Mouse (Mus musculus) spleen, postnatal 36 days (tissue): ENCODE data around the gene Hpf1.

ENCODE experiments used
- DNase-seq, 2 experiments: peaks; one replicate each; pipeline ENCODE4 v3.0.0; 2022; ENCODE audit warnings: low spot score in 2 of 2, mixed read lengths in 1 of 2

Gene Hpf1

DNA sequence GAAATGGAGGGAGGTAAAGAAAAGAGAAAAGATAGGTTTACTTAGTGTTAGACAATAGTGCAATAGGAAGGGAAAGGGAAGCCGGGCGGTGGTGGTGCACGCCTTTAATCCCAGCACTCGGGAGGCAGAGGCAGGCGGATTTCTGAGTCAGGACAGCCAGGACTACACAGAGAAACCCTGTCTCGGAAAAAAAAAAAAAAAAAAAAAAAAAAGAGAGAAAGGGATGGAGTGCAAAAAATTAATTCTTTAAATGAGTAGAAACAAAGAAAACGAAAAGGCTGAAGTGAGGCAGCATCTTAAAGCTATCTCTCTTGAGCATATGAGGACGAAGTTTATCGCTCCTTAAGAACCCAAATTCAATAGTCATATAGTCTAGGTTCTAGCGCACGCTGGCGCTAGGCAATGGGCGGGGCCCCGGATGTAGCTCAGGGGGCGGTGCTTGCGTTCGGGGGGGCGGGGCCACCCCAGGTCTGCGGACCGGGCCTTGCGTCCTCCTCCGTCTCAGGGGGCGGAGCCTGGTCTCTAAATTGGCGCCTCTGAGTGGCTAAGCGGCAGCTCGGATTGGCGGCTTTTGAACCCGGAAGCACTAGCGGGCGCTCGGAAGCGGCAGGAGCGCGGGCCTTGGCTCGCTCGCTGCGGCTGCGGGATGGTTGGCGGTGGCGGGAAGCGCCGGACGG is at the start of gene Hpf1:
TSS of gene Hpf1 (plus strand) at position 576 of the 677 bp plus-strand sequence.
- DNase-seq = peak; percentile 96 to 97

DNA sequence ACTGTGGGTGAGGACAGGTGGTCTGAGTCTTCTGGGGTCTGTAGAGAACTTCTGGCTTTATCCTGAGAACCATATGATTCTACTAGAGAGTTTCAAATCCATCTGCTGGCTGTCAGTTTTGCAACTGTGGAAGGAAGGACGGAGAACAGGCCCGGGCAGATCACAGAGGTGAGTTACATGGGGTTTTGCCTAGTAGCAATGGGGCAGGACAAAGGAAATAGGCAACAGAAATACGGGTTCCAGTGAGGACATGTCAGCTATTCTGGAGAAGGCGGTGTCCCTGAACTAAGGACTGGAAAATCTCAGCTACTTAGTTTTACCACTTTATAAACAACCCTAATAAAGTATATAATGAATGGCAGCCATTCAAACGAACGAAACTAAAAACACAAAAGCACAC is 47.8 kb upstream of the Hpf1 start:
- no peak for DNase-seq

DNA sequence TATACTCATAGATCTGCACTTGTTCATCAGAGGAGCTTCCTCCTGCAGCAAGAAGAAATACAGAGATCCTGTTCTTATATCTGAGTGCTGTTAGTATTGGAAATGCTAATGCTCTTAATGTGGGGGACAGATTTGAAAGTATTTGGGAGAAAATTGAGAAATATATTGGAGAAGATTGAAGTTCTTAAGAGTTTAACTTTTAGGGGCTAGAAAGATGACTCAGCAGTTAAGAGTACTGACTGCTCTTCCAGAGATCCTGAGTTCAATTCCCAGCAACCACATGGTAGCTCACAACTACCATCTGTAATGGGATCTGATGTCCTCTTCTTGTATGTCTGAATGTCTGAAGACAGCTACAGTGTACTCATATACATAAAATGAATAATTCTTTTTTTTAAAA is 32.7 kb upstream of the Hpf1 start:
- DNase-seq = no peak

DNA sequence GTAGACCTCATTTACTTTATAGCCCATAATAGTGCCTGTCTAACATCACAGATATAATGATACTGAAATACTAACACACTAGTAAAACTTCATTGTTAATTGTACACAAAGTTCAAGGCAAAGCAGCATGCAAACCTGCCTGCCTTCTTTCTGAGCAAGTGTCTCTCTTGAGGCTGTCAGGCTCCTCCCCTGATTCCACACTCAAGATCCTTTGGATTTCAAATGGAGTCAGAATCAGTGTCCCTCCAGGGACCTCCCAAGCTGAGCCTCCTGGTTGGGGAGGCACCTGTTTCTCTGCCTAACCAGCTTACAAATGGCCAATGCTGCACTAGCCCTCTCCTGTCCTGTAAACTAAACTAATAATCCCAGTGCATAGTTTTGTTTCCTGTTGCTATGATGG is 32.1 kb upstream of the Hpf1 start:
- DNase-seq = no peak

DNA sequence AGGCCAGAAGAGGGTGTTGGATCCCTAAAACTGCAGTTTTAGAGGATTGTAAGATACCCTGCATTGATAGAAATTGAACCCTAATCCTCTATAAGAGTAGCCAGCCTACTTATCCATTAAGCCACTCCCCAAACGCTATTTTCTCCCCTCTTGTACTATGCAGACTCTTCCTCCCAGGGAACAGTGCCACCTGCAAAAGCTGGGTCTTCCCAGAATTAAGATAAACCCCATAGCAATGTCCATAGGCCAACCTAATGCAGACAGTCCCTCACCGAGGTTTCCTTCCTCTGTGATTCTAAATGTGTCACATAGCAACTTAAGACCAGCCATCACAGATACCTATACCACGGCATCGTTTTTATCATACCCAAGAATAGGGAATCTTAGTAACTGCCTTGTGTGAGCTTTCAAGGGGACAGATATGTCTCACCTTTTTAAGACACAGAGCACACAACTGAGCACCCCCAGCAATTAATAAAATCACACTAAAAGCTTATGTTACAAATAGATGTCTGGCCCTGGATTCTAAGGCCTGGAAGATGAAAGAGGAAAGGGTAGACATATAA is 31.2 kb upstream of the Hpf1 start:
- DNase-seq = no peak

DNA sequence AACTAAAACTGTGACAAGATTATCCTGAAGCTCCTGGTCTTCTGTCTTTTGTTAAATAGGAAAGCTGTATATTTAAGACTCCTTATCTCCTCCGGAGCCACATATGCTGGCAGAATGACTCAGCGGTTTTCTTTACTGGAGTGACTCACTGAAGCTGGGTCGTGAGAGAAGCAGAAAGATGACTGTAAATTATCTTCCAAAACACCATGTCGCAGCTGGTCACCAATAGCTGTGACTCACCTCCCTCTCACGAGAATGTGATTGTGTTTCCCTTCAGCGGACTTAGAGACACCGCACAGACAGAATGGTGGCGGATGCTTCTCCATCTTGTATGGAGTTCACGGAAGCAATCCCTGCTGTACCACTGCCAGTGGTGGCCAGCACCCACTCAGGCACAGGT is 30.6 kb upstream of the Hpf1 start:
- DNase-seq = peak; percentile 30 to 57

DNA sequence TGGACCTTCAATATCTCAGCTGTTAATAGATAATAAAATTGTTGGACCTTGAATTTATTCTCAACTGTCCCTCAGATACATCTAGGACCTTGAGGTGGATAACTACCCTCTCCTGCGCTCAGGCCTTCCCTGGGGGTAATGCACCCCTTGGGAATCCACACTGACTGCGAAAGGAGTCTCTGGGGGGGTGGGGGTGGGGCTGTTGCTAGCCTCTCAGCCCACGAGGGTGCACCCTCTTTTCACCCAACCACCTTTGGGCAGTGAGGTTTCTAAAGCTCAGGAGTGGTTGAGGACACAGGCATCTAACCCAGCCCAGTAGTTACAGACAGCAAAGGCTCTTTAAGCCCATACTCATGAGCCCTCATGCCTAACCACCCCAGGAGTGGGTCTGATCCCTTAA is 29.5 kb upstream of the Hpf1 start:
- DNase-seq = no peak

DNA sequence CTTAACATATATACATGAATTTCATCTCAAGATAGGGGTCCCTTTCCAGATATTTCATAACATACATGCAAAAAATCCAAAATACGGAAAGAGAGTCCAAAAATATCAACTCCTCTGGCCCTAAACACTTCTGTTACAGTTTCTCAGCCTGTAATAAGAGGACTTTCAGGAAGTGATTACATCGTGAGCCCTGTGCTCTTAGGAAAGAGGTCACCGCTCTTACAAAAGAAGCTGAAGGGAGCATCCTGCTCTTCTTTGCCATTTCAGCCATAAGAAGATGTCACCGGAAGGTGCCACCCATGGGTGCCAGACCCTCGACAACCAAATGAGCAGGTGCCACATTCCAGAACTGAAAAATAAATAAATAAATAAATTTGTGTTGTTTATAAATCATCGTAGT is 28.4 kb upstream of the Hpf1 start:
- no peak for DNase-seq

DNA sequence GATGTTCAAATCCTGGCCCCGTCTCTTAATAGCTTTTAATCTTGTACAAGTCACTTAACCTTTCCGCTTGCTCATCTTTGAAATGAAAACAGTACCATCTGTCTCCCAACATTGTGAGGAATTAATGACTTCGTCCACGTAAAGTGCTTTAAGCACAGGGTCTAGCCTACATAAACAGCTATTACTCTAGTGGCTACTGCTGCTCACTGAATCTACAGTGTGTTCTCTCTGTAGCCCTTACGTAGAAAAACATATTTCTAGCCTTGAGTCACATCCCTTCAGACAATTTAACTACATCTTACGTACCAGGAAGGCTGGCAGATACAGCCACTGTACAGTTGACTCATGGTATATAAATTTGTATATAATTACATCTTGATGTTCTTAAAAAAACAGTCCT is 25.3 kb upstream of the Hpf1 start:
- no peak for DNase-seq

DNA sequence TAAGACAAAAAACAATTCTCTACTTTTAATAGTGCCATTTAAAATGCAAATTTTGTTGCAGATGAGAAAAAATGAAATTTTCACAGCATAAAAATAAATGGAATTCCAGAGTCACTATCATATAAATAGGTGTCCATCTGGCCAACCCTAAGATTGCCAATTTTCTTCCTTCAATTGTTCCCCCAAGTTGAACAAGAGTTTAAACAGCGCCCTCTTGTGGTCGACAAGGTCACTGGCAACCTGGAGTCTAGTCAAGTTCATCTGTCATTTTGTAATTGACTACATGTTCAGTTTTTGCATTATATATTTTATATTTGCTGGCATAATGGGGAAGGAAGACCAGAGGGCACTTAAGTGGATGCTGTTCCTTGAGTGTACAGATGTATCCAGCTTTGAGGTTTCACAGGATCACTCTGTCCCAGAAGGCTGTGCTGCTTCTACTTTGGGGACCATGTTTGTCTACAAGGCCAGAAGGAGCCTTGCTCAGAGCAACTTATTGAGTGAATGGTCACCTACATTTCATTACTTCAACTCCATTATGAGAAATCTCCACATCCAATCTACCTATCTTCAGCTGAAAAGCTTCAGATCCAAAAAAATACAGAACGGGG is 24.6 kb upstream of the Hpf1 start:
- DNase-seq = peak; percentile 32 to 52

DNA sequence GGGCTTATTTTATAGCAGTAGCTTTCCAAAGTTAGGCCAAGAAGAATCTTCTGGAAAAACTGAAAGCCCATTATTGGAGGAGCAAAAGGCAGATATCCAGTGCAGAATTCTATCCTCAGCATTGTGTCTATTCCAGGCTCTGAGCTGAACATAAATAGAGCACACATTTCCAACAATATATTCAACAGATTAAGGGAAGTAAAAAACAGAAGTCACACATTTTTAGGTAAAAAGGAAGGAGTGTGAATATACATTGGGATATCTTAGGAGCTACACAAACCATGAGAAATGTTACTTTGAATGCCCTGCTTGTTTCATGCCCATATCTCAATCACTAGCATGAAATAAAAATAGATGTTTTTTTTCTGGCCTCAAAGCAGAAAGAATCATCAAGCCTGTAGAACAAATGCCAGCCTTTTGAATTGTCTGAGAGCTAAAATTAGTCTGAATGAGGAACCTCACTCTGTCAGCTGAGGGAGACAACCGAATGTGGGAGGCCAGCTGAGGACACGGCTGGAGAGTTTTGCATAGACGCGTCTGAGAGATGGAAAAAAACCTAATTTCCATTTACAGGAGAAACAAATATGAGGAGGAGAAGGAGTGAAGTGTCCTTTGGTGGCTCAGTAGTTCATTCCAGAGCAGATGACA is 22.6 kb upstream of the Hpf1 start:
- peak in 1 of 2 experiments; percentile 43 for DNase-seq

DNA sequence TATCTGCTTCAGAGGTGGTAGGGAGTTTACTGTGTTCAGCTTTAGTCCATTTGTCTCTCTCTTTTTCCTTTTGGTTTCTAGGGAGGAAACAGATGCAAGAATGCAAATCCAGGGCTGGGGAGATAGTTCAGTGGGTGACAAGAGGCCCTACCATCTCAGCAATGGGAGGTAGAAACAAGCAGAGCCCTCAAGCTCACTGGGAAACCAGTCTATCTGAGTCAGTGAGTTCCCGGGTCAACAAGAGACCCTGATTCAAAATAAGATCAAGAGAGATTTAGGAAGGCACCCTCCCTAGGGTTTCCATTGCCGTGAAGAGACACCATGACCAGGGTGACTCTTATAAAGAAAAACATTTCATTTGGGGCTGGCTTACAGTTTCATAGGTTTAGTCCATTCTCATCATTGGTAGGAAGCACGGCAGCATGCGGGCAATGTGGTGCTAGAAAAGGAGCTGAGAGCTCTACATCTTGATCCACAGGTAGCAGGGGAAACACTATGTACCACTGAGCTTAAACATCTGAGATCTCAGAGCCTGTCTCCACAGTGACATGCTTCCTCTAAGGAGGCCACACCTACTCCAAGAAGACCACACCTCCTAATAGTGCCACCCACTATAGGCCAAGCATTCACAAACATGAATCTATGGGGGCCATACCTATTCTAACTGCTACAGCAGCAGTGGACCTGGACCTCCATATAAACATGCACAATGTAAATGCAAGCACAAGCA is 21.8 kb upstream of the Hpf1 start:
- DNase-seq = no peak

DNA sequence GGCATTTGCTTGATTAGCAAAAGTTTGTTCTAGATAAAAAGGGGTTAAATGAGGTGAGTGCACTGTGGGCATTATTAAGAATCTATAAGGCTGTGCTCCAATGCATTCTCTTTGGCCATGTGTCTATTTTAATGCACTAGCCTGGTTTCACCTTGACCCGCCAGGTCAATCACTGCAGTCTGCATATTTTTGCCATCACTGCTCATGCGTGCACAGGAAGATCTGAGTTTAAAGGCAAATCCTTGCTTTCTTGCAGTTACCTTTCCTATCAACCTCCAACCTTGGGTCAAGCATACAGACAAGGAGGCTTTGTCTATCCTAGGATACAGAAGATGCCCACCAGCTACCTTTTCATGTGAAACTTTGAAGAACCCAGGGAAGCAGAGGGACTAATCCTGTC is 20.5 kb upstream of the Hpf1 start:
- DNase-seq = no peak

DNA sequence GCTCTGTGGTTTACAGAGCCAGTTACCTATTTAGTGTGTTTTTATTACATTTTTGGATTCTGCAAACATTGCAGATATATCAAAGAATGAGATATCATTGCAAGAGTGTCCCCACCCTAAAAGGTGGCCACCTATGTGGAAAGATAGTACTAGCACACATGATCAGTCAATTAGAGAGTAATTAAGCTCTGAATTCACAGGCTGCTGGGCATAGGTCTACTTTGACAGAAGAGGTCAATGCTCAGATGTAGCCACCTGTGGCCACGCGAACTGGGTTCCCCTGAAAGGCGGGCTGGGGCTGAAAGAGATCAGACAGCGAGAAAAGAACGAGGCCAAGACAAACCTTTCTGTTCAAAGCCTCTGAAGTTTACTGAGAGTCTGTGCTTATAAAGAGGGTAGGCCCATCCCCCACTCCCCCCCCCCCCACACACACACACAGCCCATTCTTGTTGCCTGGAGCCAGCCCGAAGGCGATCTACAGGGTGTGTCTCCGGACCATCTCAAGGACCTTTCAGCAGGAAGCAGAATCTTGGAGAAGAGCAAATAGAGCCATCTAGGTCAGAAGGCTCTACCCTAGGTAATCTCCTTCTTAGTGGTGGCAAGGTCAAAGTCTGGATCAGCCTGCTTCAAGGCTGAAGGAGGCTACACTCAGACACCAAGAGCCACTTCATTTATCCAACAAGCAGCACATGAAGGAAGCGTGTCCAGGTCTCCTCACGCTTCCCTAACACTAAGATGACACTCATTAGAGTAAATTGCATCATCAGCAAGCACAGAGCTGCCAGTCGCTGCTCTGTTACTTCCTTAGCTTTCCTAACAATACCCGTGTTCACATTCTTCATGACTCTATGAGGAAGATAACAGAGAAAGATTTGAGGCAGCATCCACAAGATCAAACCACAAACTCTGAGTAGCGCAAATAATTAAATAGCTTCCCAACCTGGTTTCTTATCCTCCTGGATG is 19.7 kb upstream of the Hpf1 start:
- no peak for DNase-seq

DNA sequence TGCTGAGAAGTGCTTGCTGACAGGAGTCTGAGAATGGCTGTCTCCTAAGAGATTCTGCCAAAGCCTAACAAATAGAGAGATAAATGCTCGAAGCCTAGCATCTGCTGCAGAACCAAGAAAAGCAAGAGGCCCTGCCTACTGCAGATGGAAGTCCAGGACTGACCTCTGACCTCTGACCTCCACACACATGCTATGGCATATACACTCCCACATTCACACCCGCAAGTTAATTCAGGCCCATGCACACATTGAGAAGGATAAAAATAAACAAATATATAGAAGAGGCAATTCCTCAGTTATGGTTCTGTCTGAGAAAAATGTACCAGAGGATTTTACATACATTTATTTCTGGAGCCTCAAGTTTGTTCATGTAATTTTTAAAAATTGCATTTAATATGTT is 11.6 kb upstream of the Hpf1 start:
- DNase-seq = no peak

DNA sequence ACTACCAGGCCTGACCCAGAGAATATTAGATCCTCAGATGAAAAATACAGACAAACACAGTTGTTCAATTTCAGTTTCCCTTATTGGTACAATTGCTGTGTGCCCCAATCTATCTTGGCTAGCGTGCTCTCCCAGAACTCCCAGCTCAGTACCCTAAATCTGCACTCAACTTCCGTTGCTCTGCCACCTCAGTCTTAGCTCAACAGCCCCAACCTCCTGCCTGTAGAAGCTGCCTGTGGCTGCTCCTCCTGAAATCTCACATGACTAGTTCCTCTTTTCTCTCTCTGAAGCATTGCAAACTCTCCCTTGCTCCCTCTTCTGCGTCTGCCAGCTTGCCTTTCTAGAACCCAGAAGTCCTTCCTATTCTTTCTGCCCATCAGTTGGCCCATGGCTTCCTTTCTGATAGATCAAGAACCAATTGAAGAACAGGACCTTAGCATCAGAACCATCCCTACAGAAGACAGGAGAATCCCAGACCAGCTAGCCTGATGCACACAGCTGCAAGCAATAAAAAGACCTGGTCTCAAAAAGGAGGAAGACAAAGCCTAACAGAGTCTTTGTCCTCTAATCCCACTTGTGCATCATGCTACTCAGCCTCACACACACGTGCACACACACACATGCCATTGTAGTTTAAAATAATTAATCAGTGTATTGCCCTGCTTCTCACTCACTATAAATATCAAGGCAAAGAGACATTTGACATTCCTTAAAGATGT is 6.6 kb upstream of the Hpf1 start:
- DNase-seq = peak; percentile 39 to 41

DNA sequence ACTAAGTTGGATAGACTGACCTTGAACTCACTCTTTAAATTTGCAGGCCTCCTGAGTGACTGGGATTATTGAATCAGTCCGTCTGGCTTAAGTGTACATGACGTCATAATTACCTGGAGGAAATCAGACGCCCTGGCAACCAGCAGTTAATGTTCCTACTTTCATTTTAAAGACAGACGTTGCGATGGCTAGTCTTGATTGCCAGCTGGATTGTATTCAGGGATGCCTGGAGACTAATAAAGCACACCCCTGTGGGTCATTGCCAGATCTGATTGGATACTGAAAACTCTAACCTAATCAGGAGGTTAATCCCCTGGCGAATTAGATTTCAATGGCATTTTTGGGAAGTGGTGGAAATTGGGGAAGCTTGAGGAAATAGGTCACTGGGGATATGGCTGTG is 3.5 kb upstream of the Hpf1 start:
- no peak for DNase-seq

DNA sequence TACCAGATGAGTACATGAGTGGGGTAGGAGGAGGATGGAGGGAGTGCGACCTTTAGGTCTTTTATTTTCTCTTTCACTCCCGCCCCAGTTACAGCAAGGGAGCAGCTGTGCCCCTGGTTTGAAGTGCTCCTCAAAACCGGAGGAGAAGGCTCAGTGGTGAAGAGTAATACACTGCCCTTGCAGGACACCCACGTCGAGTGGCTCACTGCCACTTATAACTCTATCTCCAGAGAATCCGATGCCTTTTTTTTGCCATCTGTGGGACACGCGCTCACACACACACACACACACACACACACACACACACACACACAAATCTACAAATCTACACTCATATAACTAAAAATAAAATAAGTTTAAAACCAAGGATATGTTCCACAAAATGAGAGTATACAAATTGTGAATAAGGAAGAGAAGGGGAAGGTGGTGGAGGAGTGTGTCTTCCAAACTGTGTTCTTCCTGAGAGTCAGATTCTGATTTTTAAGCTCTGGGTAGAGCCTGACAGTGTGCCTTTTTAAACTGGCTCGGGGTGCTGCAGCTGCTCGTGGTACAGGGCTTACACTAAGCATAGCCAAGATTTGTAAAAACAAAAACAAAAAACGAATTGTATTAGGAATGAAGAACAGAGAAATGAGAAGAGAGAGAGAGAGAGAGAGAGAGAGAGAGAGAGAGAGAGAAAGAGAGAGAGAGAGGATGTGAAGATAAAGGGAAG is 931 bp upstream of the Hpf1 start:
- no peak for DNase-seq

DNA sequence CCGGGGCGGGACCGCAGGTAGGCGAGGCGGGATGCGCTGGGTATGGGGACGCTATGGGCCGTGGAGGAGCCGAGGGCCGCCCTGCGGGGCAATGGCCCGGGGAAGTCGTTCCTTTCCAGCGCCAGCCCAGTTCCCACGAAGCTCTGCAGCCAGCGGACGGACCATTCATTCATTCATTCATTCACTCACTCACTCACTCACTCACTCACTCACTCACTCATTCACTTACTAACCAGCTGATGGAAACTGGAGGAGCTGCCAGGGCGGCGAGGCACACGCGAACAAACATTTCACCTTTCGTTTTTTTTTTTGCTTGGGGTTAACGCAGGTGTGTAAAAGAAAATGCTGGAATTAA is 279 bp downstream of the Hpf1 start:
- no peak for DNase-seq

DNA sequence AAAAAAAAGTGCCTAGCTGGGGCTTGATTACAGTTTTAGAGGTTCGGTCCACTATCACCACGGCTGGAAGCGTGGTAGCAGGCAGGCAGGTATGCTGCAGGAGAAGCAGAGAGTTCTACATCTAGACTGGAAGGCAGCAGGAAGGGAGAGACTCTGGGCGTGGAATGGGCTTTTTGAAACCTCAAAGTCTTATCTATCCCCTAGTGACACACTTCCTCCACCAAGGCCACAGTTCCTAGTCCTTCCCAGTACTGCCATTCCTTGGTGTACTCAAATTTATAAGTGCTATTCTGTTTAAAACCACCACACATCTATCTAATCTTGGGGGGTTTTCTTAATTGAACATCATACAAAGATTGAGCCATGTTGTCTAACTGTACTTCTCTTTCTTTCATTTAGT is 1.5 kb downstream of the Hpf1 start:
- no peak for DNase-seq
